Mouse (Mus musculus) v-Abl transformed pro-B cells (cell line): ENCODE results near the gene Mpp1.

Experiments used
- in situ Hi-C, 2 experiments: fragments of 400-800 bp; cut with MboI; formaldehyde crosslinking; loops; one replicate each; pipeline ENCODE4 v1.15.1; 2025; ENCODE audit not compliant: unreplicated experiment in 2 of 2

Gene Mpp1

GRCm38 (mm10) chrX:75130467-75131160, at the start of gene Mpp1:
TSS of gene Mpp1 (minus strand) at chrX:75131016.
- in situ Hi-C loops = loop anchor here in 1 of 2 experiments (25.0 kb wide), 1 partner anchor 132 kb away; no protein-coding TSS in a partner anchor

- in situ Hi-C loops = no loop called here
Observed at GRCm38 (mm10) chrX:75163670-75164069, 32.9 kb upstream of the Mpp1 start, which contains the start of gene Smim9. TSS of gene Smim9 (minus strand) at chrX:75163770.

- in situ Hi-C loops = no loop called here
Observed at GRCm38 (mm10) chrX:75155576-75156243, 24.9 kb upstream of the Mpp1 start.

- in situ Hi-C loops = no loop called here
Observed at GRCm38 (mm10) chrX:75152249-75152648, 21.4 kb upstream of the Mpp1 start.

- in situ Hi-C loops = no loop called here
Observed at GRCm38 (mm10) chrX:75150304-75150703, 19.5 kb upstream of the Mpp1 start.

GRCm38 (mm10) chrX:75148414-75148813, 17.6 kb upstream of the Mpp1 start:
- in situ Hi-C loops = loop anchor here in 1 of 2 experiments (25.0 kb wide), 1 partner anchor 114 kb away; no protein-coding TSS in a partner anchor

GRCm38 (mm10) chrX:75143124-75143555, 12.3 kb upstream of the Mpp1 start:
- in situ Hi-C loops = loop anchor here in 1 of 2 experiments (25.0 kb wide), 1 partner anchor 119 kb away; no protein-coding TSS in a partner anchor

GRCm38 (mm10) chrX:75138182-75138581, 7.4 kb upstream of the Mpp1 start:
- in situ Hi-C loops = loop anchor here in 1 of 2 experiments (25.0 kb wide), 1 partner anchor 124 kb away; no protein-coding TSS in a partner anchor

GRCm38 (mm10) chrX:75137729-75138128, 6.9 kb upstream of the Mpp1 start:
- in situ Hi-C loops = loop anchor here in 1 of 2 experiments (25.0 kb wide), 1 partner anchor 125 kb away; no protein-coding TSS in a partner anchor

- in situ Hi-C loops = loop anchor here in 1 of 2 experiments (25.0 kb wide), 1 partner anchor 125 kb away; no protein-coding TSS in a partner anchor
Observed at GRCm38 (mm10) chrX:75136938-75137337, 6.1 kb upstream of the Mpp1 start.

- in situ Hi-C loops = loop anchor here in 1 of 2 experiments (25.0 kb wide), 1 partner anchor 133 kb away; no protein-coding TSS in a partner anchor
Observed at GRCm38 (mm10) chrX:75129474-75129873, 1.3 kb downstream of the Mpp1 start.

- in situ Hi-C loops = loop anchor here in 1 of 2 experiments (25.0 kb wide), 1 partner anchor 134 kb away; no protein-coding TSS in a partner anchor
Observed at GRCm38 (mm10) chrX:75128333-75128980, 2.4 kb downstream of the Mpp1 start.

GRCm38 (mm10) chrX:75126893-75127292, 3.9 kb downstream of the Mpp1 start:
- in situ Hi-C loops = loop anchor here in 1 of 2 experiments (25.0 kb wide), 1 partner anchor 135 kb away; no protein-coding TSS in a partner anchor

- in situ Hi-C loops = loop anchor here in 1 of 2 experiments (25.0 kb wide), 1 partner anchor 137 kb away; no protein-coding TSS in a partner anchor
Observed at GRCm38 (mm10) chrX:75125606-75126005, 5.2 kb downstream of the Mpp1 start.

- in situ Hi-C loops = loop anchor here (5.0 to 25.0 kb wide), 3 partner anchors 272 to 422 kb away; partner anchors contain the start of genes F8 (in 2 of the 2) and Fundc2 (in 2 of the 2)
Observed at GRCm38 (mm10) chrX:75115550-75115949, 15.3 kb downstream of the Mpp1 start.

- in situ Hi-C loops = loop anchor here (25.0 kb wide), 2 partner anchors 285 to 435 kb away; partner anchors contain the start of genes F8 (in 2 of the 2) and Fundc2 (in 2 of the 2)
Observed at GRCm38 (mm10) chrX:75102293-75102692, 28.5 kb downstream of the Mpp1 start.

- in situ Hi-C loops = loop anchor here in 1 of 2 experiments (25.0 kb wide), 2 partner anchors 136 to 661 kb away; partner anchors contain the start of gene G6pdx
Observed at GRCm38 (mm10) chrX:75098799-75099198, 32.0 kb downstream of the Mpp1 start.

GRCm38 (mm10) chrX:75096163-75096770, 34.5 kb downstream of the Mpp1 start:
- in situ Hi-C loops = loop anchor here in 1 of 2 experiments (25.0 kb wide), 2 partner anchors 134 to 659 kb away; partner anchors contain the start of gene G6pdx

- in situ Hi-C loops = loop anchor here in 1 of 2 experiments (25.0 kb wide), 2 partner anchors 133 to 658 kb away; partner anchors contain the start of gene G6pdx
Observed at GRCm38 (mm10) chrX:75095369-75096162, 35.2 kb downstream of the Mpp1 start, which contains the start of gene Dkc1. TSS of gene Dkc1 (plus strand) at chrX:75095854.
